Mouse (Mus musculus) limb, embryonic 10.5 days (tissue): ENCODE results near the gene Fgd5. TPM values are rescaled to one million over a fixed set of nuclear protein-coding genes. Genes with fewer than 3 reads are reported as not detected.
"Not testable (repeated sequence)": the region's sequence is repeated elsewhere in the genome, so short reads cannot be mapped to it uniquely, and the experiment has no call there.

Source experiments
- DNase-seq: peaks from one replicate; pipeline ENCODE4 v3.0.0-alpha.2; 2017; ENCODE audit warnings: low spot score
- H3K27ac ChIP-seq: fragments of 300-500 bp; sonication (generic); 2 replicates; pipeline ENCODE4 v1.5.1; 2016; ENCODE audit warnings: mild to moderate bottlenecking
- H3K27me3 ChIP-seq: fragments of 300-500 bp; sonication (generic); 2 replicates; pipeline ENCODE4 v1.6.1; 2016; ENCODE audit warnings: low read depth, mild to moderate bottlenecking; ENCODE audit not compliant: poor library complexity, severe bottlenecking
- H3K36me3 ChIP-seq: fragments of 300-500 bp; sonication (generic); 2 replicates; pipeline ENCODE4 v1.6.1; 2016; ENCODE audit warnings: mild to moderate bottlenecking, moderate library complexity
- H3K4me1 ChIP-seq: fragments of 300-500 bp; sonication (generic); 2 replicates; pipeline ENCODE4 v1.6.1; 2016
- H3K4me3 ChIP-seq: fragments of 300-500 bp; sonication (generic); 2 replicates; pipeline ENCODE4 v1.5.1; 2016; ENCODE audit warnings: mild to moderate bottlenecking, moderate library complexity
- H3K9me3 ChIP-seq: fragments of 300-500 bp; sonication (generic); replicated peaks from 2 replicates; pipeline ENCODE4 v1.6.1; 2016; ENCODE audit warnings: mild to moderate bottlenecking
- WGBS: fragments of 180-500 bp; shearing (Covaris S2); methylation state at CpG from one replicate; pipeline ENCODE4 v1.1.7; 2016; 5-methylcytosine and 5-hydroxymethylcytosine counted together
- polyA plus RNA-seq: library from polyadenylated mRNA; unstranded; fragments of >200 nt; fragmentation: Nextera tagmentation; extraction: Ambion mirVana; gene quantifications from 2 replicates; pipeline ENCODE4 v1.2.1, GENCODE M21; 2016

Fgd5 gene
- 7.0 and 8.0 TPM in 2 replicates for polyA plus RNA-seq

DNA sequence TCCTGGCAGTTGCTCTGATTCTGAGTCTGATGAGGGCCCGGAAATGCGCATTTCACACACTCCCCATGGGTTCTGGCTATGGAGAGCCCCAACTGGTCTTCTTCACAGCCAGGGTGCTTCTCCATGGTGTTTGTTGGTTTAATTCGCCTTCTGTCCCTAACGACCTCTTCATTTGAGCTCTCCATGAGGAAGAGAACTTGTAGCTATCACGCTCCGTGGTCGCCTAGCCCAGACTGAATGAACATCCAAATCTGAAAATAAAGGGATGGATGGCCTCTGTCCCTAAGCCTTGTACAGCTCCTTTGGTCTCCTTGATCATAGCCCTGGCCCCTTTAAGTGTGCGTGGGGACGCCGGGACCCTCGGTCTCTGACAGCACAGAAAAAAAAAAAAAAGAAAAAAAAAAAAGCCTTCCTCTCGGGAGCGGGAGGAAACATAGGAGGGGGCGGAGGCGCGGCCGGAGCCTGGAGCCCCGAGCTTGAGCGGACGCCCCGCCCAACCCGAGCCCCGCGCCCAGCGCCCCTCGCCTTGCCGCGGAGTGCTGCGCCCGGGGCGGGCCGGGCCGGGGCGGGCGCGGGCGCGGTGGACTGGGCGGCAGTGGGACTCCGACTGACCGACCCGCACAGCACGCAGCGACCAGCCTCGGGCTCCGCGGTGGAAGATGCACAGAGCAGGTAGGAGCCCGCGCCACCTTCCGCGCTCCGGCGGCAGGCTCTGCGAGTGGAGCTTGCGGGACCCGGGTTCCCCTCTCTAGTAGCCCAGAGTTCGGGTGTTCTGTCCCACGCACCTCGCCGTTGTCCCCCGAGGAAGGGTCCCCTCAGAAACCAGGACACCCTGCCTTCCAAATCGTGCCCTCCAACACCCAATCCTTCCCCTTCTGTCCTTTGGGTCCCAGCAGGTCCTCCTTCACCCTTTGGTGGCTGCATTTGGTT, at the start of gene Fgd5:
Gene Fgd5, plus strand, starts transcription at position 508 of the 930 bp plus-strand sequence.
- Histone ChIP-seq H3K4me1 (peaks cover 17% of the 10 kb centered on the region), H3K27ac (peak within 1 kb of the TSS; percentile 75), H3K4me3 (peak within 1 kb of the TSS; percentile 73), H3K27me3 (peaks cover 69% of the 10 kb centered on the region), H3K36me3 (no peaks in the 10 kb centered on the region), H3K9me3 (no peaks in the 10 kb centered on the region)
- DNase-seq = peak; percentile 62
- WGBS = 1% methylated on average over 62 of the region's 62 CpGs

DNA sequence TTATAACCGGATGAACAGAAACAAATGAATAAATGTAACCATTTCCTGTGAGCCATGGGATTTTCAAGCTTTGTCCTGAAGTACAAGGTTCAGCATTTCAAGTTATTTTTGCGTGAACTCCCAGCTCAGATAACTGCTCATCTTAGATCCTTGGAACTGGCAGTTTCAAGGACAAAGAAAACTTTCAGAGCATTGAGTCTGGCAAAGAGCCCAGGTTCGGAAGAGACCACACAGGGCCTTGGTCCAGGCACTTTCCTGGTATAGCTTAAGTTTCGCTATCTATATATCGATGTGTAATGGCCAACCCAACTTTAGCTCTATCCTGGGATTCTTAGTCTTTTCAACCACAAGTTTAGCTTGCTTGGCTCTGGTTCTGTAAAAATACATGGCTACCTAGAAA, 47.4 kb upstream of the Fgd5 start:
- Histone ChIP-seq H3K4me1 (no peaks in the 10 kb centered on the region), H3K36me3 (no peaks in the 10 kb centered on the region), H3K27me3 (no peaks in the 10 kb centered on the region), H3K4me3 (no peak overlapping the region), H3K9me3 (no peaks in the 10 kb centered on the region), H3K27ac (no peak overlapping the region)
- 95% methylated on average over 5 of the region's 5 CpGs for WGBS
- DNase-seq = no peak

DNA sequence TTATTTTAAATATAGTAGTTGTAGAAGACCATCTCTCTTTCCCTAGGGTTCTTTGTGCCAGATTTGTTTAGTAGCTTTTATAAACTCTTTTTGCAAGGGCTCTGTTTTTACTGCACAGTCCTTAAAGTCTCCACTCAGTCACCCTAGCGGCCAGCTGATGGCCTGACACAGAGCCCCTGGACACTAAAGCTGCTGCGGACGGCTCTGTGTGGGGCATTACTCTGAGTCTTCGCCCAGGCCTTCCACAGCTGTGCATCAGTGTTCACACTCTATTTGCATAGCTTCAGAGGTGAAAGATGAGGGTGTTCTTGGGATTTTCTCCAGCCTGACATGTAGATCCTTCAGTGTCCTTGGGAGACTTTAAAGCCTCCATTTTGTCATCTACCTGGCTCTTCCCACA, 40.2 kb upstream of the Fgd5 start:
- no peak for DNase-seq
- Histone ChIP-seq H3K4me3 (no peak overlapping the region), H3K27ac (no peak overlapping the region), H3K9me3 (no peaks in the 10 kb centered on the region), H3K4me1 (peaks cover 10% of the 10 kb centered on the region), H3K36me3 (no peaks in the 10 kb centered on the region), H3K27me3 (no peaks in the 10 kb centered on the region)
- 65% methylated on average over 4 of the region's 4 CpGs for WGBS

DNA sequence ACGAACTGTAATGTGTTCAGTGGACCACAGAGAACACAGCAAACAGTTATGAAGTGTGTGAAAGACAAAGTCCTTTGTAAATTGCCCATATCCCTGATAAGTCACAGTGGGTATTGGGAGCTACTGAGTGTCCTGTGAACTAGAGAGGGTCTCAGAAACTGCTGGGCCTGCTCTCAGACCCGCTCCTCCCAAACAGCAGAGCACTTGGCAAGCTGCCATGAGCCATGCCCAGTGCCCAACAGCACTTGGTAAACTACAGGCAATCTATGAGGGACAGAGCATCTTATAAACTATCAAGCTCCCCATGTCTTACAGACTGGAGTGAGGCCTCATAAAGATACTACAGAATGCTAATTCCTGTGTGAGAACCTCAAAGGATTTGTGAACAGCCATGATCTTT, 30.3 kb upstream of the Fgd5 start:
- no peaks in the 10 kb centered on the region for H3K9me3 ChIP-seq
- 90% methylated on average over 2 of the region's 2 CpGs for WGBS
- H3K27me3 ChIP-seq = no peaks in the 10 kb centered on the region
- no peaks in the 10 kb centered on the region; the same call in 1 of the 2 replicates for H3K4me1 ChIP-seq
- no peaks in the 10 kb centered on the region for H3K36me3 ChIP-seq
- DNase-seq = no peak
- H3K4me3 ChIP-seq = no peak overlapping the region
- H3K27ac ChIP-seq = no peak overlapping the region

DNA sequence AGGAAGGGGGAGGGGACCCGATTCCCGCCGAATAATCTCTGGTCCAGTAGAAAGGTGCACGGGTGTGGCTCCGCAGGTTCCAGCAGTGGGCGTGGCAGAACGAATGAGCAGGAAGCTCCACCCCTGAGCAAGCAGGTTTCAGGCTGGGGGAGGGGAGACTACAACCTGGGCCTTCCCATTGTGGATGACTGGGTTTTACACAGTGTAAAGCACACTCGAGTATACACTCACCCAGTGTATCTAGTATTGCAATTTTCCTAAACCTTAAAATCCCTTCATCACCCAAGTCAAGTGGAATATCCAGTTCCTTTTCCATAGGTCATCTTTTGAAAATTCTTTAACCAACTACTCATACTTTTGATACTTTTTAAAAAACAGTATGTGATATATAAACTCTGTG, 20.7 kb upstream of the Fgd5 start:
- DNase-seq, H3K27me3 ChIP-seq, H3K9me3 ChIP-seq, H3K36me3 ChIP-seq, H3K4me3 ChIP-seq, H3K27ac ChIP-seq: not testable (repeated sequence)
- WGBS = 7% methylated on average over 3 of the region's 8 CpGs
- peaks cover 20% of the 10 kb centered on the region for H3K4me1 ChIP-seq

DNA sequence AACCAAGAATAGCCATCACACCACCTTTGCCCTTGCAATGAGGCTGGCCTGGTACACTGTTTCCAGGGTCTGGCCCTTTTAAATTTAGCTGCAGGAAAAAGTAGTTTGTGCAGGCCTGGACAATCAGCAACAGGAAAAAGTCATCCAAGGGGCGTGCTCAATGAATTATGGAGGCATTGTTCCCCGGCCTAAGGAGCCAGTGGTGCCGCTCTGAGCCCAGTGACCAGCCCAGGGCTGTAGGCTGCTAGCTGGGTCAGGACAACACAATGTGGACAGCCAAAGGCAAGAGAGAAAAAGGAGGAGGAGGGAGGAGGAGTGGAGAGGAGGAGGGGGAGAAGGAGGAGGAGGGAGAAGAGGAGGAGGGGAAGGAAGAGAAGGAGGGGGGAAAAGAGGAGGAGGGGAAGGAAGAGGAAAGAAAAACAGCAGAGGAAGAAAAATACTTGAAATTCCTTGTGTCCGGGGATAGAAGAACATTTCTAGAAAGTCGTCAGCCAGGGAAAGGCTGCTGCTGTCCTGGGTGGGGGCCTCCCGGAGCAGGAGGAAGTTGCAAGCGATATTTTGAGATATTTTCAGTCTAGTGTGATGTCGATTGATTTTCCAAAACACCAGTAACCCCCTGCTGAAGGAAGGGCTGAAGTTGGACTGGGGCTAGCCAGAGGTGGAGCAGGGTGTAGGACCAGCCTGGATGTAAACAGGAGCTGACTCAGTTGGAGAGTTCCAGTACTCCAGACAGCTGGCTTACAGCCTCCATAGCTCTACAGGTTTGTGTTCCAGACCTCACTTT, 18.5 kb upstream of the Fgd5 start:
- H3K4me3 ChIP-seq = no peak overlapping the region
- 61% methylated on average over 8 of the region's 8 CpGs for WGBS

DNA sequence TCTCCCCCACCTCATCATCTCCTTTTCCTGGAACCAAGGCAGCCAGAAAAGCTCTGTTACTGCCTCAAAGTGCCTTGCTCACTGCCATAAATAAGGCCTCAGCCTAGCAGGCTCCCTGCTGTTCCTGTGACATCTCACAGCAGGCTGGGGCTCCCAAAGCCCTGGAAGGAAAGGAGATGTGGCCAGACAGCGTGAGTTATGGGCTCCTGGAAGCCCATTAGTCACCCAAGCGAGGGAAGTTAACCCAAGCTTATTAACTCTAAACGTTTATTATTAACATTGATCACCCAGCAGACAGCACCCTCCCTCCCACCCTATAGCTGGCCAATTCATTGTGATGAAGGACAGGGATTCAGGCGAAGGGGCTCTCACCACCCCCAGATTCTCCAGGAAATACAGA, 15.2 kb upstream of the Fgd5 start:
- no peaks in the 10 kb centered on the region for H3K9me3 ChIP-seq
- H3K36me3 ChIP-seq = no peaks in the 10 kb centered on the region
- 3% methylated on average over 4 of the region's 4 CpGs for WGBS
- DNase-seq = no peak
- peaks cover 50% of the 10 kb centered on the region for H3K4me1 ChIP-seq
- H3K27ac ChIP-seq = no peak overlapping the region; the same call in 1 of the 2 replicates
- no peaks in the 10 kb centered on the region for H3K27me3 ChIP-seq
- H3K4me3 ChIP-seq = no peak overlapping the region

More for the DNA sequence above, 18.5 kb upstream of the Fgd5 start:
- no peak for DNase-seq
- peaks cover 33% of the 10 kb centered on the region for H3K4me1 ChIP-seq
- no peaks in the 10 kb centered on the region for H3K36me3 ChIP-seq
- H3K9me3 ChIP-seq = no peaks in the 10 kb centered on the region
- peak overlapping the region; percentile 58 for H3K27ac ChIP-seq
- peaks cover 8% of the 10 kb centered on the region; the same call in 1 of the 2 replicates for H3K27me3 ChIP-seq

DNA sequence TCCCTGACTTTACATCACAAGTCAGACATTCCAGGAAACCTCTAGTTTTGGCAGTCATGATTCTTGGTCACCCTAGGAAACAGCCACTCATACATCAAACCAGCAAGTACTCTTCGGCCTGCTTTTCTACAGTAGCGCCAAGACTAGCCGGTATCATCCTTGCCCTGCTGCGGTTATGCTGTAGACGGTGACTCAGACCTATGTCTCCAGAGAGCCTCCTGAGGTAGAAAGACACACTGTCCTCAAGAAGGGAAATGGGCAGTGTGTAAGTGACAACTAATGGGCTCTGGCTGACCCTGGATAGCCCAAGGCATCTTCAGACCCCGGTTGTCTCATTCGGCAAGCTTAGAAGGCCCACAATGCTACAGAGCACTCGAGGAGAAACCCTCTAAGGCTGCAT, 13.6 kb upstream of the Fgd5 start:
- DNase-seq = no peak
- Histone ChIP-seq H3K4me3 (no peak overlapping the region), H3K36me3 (no peaks in the 10 kb centered on the region), H3K27me3 (no peaks in the 10 kb centered on the region), H3K4me1 (peaks cover 47% of the 10 kb centered on the region), H3K27ac (no peak overlapping the region), H3K9me3 (no peaks in the 10 kb centered on the region)
- 84% methylated on average over 8 of the region's 8 CpGs for WGBS

DNA sequence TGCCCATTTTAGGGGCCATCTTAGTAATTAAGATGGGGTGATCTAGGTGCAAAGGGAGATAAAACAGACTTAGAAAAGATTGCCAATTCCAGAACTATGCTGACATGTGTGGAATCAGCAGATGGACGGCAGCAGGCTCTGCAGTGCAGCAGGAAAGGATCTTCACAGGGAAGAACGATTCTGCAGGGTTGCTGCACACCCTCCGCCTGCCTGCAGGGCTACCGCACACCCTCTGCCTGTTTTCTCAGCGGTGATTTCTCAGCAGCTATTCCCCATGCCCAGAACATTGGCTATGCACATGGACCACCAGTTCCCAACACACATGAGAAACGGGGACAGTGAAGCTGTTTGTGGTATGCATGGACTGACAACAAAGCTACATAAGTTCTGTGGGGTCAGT, 12.7 kb upstream of the Fgd5 start:
- WGBS = 49% methylated on average over 6 of the region's 6 CpGs
- no peak for DNase-seq
- Histone ChIP-seq H3K36me3 (no peaks in the 10 kb centered on the region), H3K4me3 (no peak overlapping the region), H3K27ac (no peak overlapping the region), H3K9me3 (no peaks in the 10 kb centered on the region), H3K27me3 (no peaks in the 10 kb centered on the region), H3K4me1 (peaks cover 38% of the 10 kb centered on the region)

DNA sequence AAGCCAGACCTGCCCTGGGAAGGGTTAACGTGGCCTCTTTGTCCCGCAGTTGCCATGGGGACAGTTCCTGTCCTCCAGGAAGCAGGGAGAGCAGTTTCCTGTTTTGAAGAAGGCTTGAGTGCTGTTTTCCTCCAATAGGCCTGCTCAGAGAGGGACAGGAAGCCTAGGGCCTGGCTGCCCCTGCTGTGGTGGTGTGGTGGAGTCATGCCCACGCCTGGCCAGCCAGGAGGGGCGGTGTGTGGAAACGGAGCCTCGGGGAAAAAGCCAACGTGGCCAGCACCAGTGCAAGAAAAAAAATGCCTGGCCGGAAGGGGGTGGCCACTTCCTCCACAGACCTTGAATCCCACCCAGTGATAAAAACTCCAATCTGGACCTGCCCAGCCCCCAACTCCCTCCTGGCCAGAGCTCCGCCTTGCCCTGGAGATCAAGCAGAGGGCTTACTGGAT, 6.5 kb upstream of the Fgd5 start:
- Histone ChIP-seq H3K4me3 (no peak overlapping the region), H3K9me3 (no peaks in the 10 kb centered on the region), H3K36me3 (no peaks in the 10 kb centered on the region), H3K27ac (peak overlapping the region; percentile 81), H3K4me1 (peaks cover 33% of the 10 kb centered on the region), H3K27me3 (peaks cover 20% of the 10 kb centered on the region)
- DNase-seq = peak; percentile 58
- WGBS = 41% methylated on average over 9 of the region's 9 CpGs

DNA sequence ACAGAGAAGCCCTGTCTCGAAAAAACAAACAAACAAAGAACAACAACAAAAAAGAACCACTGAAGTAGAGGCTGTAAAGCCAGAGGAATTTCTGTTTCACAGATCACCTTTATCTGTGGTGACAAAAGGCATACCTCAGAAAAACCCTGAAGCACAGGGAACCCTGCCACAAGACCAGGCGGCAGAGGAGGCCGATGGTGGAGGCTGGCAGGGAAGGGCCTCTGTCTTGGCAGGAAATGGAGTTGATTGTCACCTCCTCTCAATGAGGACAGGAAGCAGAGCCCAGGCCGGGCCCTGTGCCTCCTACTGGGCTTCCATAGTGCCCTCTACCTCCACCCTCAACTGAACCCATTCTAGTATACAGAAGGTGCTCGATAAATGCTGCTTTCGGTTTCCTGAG, 4.7 kb upstream of the Fgd5 start:
- no peaks in the 10 kb centered on the region for H3K9me3 ChIP-seq
- peaks cover 37% of the 10 kb centered on the region for H3K27me3 ChIP-seq
- no peaks in the 10 kb centered on the region for H3K36me3 ChIP-seq
- no peak for DNase-seq
- H3K27ac ChIP-seq = no peak overlapping the region
- H3K4me3 ChIP-seq = no peak overlapping the region
- WGBS = 79% methylated on average over 6 of the region's 6 CpGs
- peaks cover 31% of the 10 kb centered on the region for H3K4me1 ChIP-seq

DNA sequence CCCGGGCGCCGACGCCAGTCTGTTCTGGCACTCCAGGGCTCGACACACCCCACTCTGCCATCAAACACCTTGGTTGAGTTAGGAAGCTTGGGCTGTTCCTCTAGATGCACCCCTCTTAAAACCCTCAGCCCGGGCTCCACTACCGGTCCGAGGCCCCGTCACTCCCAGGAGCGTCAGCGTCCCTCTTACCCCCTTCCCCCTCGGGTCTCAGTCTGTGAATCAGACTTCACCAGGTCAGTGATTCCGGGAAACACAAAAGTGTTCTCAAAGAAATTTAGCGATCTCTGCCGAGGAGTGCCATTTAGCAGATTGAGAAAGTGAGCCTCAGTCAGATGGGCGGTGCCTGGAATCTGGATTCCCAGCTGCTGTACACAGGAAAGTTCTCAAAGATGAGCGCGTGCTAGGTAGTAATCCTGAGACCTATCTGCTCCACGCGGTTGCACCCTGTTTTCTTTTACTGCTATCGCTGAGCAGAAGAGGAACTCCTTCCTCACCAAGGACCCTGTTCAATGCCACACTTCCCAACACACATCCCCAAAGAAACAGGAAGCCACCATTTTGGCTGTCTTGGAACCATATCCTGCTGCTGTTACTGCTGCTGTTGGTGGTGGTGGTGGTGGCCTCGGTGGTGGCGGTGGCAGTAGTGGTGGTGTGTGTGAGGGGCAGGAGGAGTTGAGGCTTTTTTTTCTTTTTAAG, 771 bp downstream of the Fgd5 start:
- 10% methylated on average over 23 of the region's 23 CpGs for WGBS
- peak overlapping the region; percentile 75 for H3K27ac ChIP-seq
- H3K27me3 ChIP-seq = peaks cover 69% of the 10 kb centered on the region
- H3K4me1 ChIP-seq = peaks cover 14% of the 10 kb centered on the region
- no peaks in the 10 kb centered on the region for H3K36me3 ChIP-seq
- no peaks in the 10 kb centered on the region for H3K9me3 ChIP-seq
- DNase-seq = no peak
- peak overlapping the region; percentile 73 for H3K4me3 ChIP-seq
